Mouse (Mus musculus): ENCODE measurements at regions not wholly inside any gene's neighbourhood (a gene's known extent, or its start where the extent isn't known, plus 50 kb on each side); places are given as distances from the start of the nearest gene placed in this dataset.

GRCm38 (mm10) chr2:11853210-11853973 is 75.7 kb downstream of the Ankrd16 start:
- no peaks in the 10 kb centered on the region for H3K4me1 ChIP-seq (ENCODE audit: control insufficient read depth, insufficient read depth, low read length)
- H3K4me3 ChIP-seq (ENCODE audit: low read depth, low read length), result no peak overlapping the region
- no peaks in the 10 kb centered on the region for H3K27me3 ChIP-seq (ENCODE audit: control insufficient read depth, insufficient read depth, low read length)
- ATAC-seq (ENCODE audit: low FRiP score) (peak; percentile 54; the same call in 1 of the 2 replicates), DNase-seq (ENCODE audit: low spot score, missing footprints) (no peak)
- H3K9me3 ChIP-seq (ENCODE audit: control insufficient read depth, low read length), result no peaks in the 10 kb centered on the region
- no peak overlapping the region for H3K27ac ChIP-seq (ENCODE audit: low read depth, low read length)
- H3K36me3 ChIP-seq (ENCODE audit: control insufficient read depth, insufficient read depth, low read length), result no peaks in the 10 kb centered on the region
- WGBS, result 39% methylated on average over 2 of the region's 2 CpGs
- no peak overlapping the region for H3K9ac ChIP-seq (ENCODE audit: low read length)
- H3K4me2 ChIP-seq, result no peak overlapping the region

DNA sequence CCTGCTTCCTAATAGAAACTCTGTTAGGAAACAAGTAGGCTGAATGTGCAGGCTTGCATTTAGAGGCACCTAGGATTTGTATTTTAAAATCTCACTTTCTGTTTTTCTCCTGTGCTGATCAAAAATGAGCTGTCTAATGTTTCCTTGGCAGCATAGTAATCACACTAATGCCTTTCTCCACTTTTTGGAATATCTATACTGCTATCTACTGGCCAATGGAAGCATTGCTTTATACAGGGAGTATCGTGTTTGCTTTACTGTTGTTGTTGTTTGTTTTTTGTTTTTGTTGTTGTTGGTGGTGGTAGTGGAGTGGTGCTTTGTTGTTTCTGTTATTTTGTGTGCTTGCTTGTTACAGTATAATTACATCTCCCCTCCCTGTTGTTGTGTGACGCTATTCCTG is 92.3 kb downstream of the Ankrd16 start:
- DNase-seq (ENCODE audit: low spot score, missing footprints), result no peak
- Histone ChIP-seq H3K36me3 (ENCODE audit: control insufficient read depth, insufficient read depth, low read length) (no peaks in the 10 kb centered on the region), H3K9ac (ENCODE audit: low read length) (no peak overlapping the region), H3K4me1 (ENCODE audit: control insufficient read depth, insufficient read depth, low read length) (no peaks in the 10 kb centered on the region), H3K4me2 (no peak overlapping the region), H3K9me3 (ENCODE audit: control insufficient read depth, low read length) (peaks cover 2% of the 10 kb centered on the region; the same call in 1 of the 2 replicates), H3K27ac (ENCODE audit: low read depth, low read length) (no peak overlapping the region), H3K27me3 (ENCODE audit: control insufficient read depth, insufficient read depth, low read length) (no peaks in the 10 kb centered on the region), H3K4me3 (ENCODE audit: low read depth, low read length) (no peak overlapping the region)
- WGBS, result 50% methylated on average over 2 of the region's 2 CpGs
- no peak for ATAC-seq (ENCODE audit: low FRiP score)

GRCm38 (mm10) chr2:11880005-11880404 is 102.3 kb downstream of the Ankrd16 start:
- Histone ChIP-seq H3K27me3 (ENCODE audit: control insufficient read depth, insufficient read depth, low read length) (no peaks in the 10 kb centered on the region), H3K9me3 (ENCODE audit: control insufficient read depth, low read length) (0 out of 2 replicates have a peak, but pooled peaks cover under 1% of the 10 kb centered on the region), H3K4me3 (ENCODE audit: low read depth, low read length) (no peak overlapping the region), H3K4me2 (no peak overlapping the region), H3K9ac (ENCODE audit: low read length) (no peak overlapping the region), H3K36me3 (ENCODE audit: control insufficient read depth, insufficient read depth, low read length) (no peaks in the 10 kb centered on the region), H3K27ac (ENCODE audit: low read depth, low read length) (no peak overlapping the region), H3K4me1 (ENCODE audit: control insufficient read depth, insufficient read depth, low read length) (no peaks in the 10 kb centered on the region)
- 46% methylated on average over 1 of the region's 1 CpGs for WGBS
- no peak for ATAC-seq (ENCODE audit: low FRiP score)
- DNase-seq (ENCODE audit: low spot score, missing footprints), result no peak

DNA sequence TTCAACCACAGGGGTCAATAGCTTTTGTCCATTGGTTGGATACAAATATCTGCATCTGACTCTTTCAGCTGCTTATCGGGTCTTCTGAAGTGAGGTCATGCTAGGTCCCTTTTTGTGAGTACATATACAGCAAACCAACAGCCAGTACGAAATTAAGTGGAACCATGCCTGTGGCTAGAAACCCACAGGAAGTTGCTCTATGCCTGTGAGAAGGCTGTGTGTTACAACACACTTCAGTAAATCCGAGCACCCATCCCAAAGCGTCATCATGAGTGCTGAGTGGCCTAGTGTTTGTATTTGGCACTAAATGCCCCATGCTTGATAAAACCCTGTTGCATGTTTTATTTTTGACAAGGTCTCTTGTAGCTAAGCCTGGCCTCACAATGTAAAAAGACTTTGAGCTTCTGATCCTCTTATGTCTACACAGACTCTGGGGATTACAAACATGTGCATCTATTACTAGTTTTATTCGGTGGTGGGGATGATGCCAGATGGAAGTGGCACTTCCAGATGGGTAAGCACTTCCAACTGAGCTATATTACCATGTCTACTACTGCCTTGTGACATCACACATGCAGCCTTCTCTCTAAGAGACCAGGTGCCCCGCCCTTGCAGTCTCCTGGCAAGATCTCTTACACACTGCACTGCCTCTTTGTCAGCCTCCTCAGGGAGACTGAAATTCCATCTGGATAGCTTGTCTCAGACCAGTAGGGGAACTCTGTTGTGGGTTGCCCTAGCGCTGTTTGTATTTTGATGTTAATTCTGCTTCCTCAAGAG is 117.3 kb downstream of the Ankrd16 start:
- no peaks in the 10 kb centered on the region for H3K9me3 ChIP-seq (ENCODE audit: control insufficient read depth, low read length)
- H3K27ac ChIP-seq (ENCODE audit: low read depth, low read length), result no peak overlapping the region
- ATAC-seq (ENCODE audit: low FRiP score), result no peak
- H3K4me2 ChIP-seq, result no peak overlapping the region
- H3K9ac ChIP-seq (ENCODE audit: low read length), result no peak overlapping the region
- no peaks in the 10 kb centered on the region for H3K4me1 ChIP-seq (ENCODE audit: control insufficient read depth, insufficient read depth, low read length)
- WGBS, result 76% methylated on average over 7 of the region's 7 CpGs
- no peaks in the 10 kb centered on the region for H3K27me3 ChIP-seq (ENCODE audit: control insufficient read depth, insufficient read depth, low read length)
- DNase-seq (ENCODE audit: low spot score, missing footprints), result no peak
- H3K36me3 ChIP-seq (ENCODE audit: control insufficient read depth, insufficient read depth, low read length), result no peaks in the 10 kb centered on the region
- H3K4me3 ChIP-seq (ENCODE audit: low read depth, low read length), result no peak overlapping the region

- H3K27me3 ChIP-seq (ENCODE audit: control insufficient read depth, insufficient read depth, low read length), result no peaks in the 10 kb centered on the region
- DNase-seq (ENCODE audit: low spot score, missing footprints) (no peak), ATAC-seq (ENCODE audit: low FRiP score) (no peak)
- H3K9me3 ChIP-seq (ENCODE audit: control insufficient read depth, low read length), result no peaks in the 10 kb centered on the region
- H3K36me3 ChIP-seq (ENCODE audit: control insufficient read depth, insufficient read depth, low read length), result no peaks in the 10 kb centered on the region
- no peak overlapping the region for H3K9ac ChIP-seq (ENCODE audit: low read length)
- H3K4me2 ChIP-seq, result no peak overlapping the region
- H3K4me1 ChIP-seq (ENCODE audit: control insufficient read depth, insufficient read depth, low read length), result no peaks in the 10 kb centered on the region
- H3K27ac ChIP-seq (ENCODE audit: low read depth, low read length), result no peak overlapping the region
- WGBS, result 86% methylated on average over 11 of the region's 11 CpGs
- no peak overlapping the region for H3K4me3 ChIP-seq (ENCODE audit: low read depth, low read length)
Observed at GRCm38 (mm10) chr2:11899698-11900660, 122.3 kb downstream of the Ankrd16 start.

GRCm38 (mm10) chr2:11914782-11915181 is 137.1 kb downstream of the Ankrd16 start:
- Histone ChIP-seq H3K4me1 (ENCODE audit: control insufficient read depth, insufficient read depth, low read length) (no peaks in the 10 kb centered on the region), H3K4me3 (ENCODE audit: low read depth, low read length) (no peak overlapping the region), H3K27ac (ENCODE audit: low read depth, low read length) (no peak overlapping the region), H3K36me3 (ENCODE audit: control insufficient read depth, insufficient read depth, low read length) (no peaks in the 10 kb centered on the region), H3K4me2 (no peak overlapping the region), H3K9ac (ENCODE audit: low read length) (no peak overlapping the region), H3K9me3 (ENCODE audit: control insufficient read depth, low read length) (no peaks in the 10 kb centered on the region), H3K27me3 (ENCODE audit: control insufficient read depth, insufficient read depth, low read length) (no peaks in the 10 kb centered on the region)
- DNase-seq (ENCODE audit: low spot score, missing footprints) (no peak), ATAC-seq (ENCODE audit: low FRiP score) (no peak)
- WGBS, result 82% methylated on average over 1 of the region's 1 CpGs

GRCm38 (mm10) chr2:11917373-11917772 is 139.7 kb downstream of the Ankrd16 start:
- DNase-seq (ENCODE audit: low spot score, missing footprints) (no peak), ATAC-seq (ENCODE audit: low FRiP score) (no peak)
- Histone ChIP-seq H3K9me3 (ENCODE audit: control insufficient read depth, low read length) (no peaks in the 10 kb centered on the region), H3K27me3 (ENCODE audit: control insufficient read depth, insufficient read depth, low read length) (no peaks in the 10 kb centered on the region), H3K27ac (ENCODE audit: low read depth, low read length) (no peak overlapping the region), H3K4me1 (ENCODE audit: control insufficient read depth, insufficient read depth, low read length) (no peaks in the 10 kb centered on the region), H3K4me2 (no peak overlapping the region), H3K36me3 (ENCODE audit: control insufficient read depth, insufficient read depth, low read length) (no peaks in the 10 kb centered on the region), H3K4me3 (ENCODE audit: low read depth, low read length) (no peak overlapping the region), H3K9ac (ENCODE audit: low read length) (no peak overlapping the region)

DNA sequence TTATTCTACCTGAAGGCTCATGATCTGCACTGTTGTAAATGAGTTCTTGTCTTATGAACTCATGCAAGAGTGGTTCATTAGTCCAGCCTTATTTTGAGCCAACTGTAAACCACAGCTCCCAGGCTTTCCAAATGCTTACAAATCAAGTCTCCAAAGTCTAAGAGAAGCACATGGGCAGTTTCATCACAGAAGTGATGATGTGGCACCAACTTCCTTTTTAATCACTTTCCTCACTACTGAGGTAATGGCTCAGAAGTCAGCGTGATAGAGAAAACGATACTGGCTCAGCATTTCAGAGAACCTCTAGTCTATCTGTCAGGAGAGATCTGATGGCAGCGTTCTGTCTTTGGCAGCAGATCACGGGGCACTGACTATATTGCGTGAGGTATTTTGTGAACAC is 140.4 kb downstream of the Ankrd16 start:
- Histone ChIP-seq H3K4me3 (ENCODE audit: low read depth, low read length) (no peak overlapping the region), H3K9me3 (ENCODE audit: control insufficient read depth, low read length) (no peaks in the 10 kb centered on the region), H3K4me1 (ENCODE audit: control insufficient read depth, insufficient read depth, low read length) (no peaks in the 10 kb centered on the region), H3K27ac (ENCODE audit: low read depth, low read length) (no peak overlapping the region), H3K9ac (ENCODE audit: low read length) (no peak overlapping the region), H3K36me3 (ENCODE audit: control insufficient read depth, insufficient read depth, low read length) (no peaks in the 10 kb centered on the region), H3K4me2 (no peak overlapping the region), H3K27me3 (ENCODE audit: control insufficient read depth, insufficient read depth, low read length) (no peaks in the 10 kb centered on the region)
- DNase-seq (ENCODE audit: low spot score, missing footprints) (no peak), ATAC-seq (ENCODE audit: low FRiP score) (no peak)
- WGBS, result 89% methylated on average over 5 of the region's 5 CpGs
